ENCODE assay signal across 24 mouse cellular contexts in genomic region chr4:70743425-70743824, GRCm38 (mm10).
DNase-seq lines count a peak whose midpoint lies in the region; ATAC-seq lines count a peak whose summit lies in the region.
"Had no signal": no experiment of that assay in that cellular context is flagged by ENCODE, and none has a peak within 500 bp of the region (broad histone marks: within the 10 kb centered on the region; RNA-seq: fewer than 3 reads in every experiment).

No protein-coding gene starts in this region.

- DNase-seq in brain, adult 2 months (ENCODE audit: low read depth, low spot score) = peak; percentile 54
- DNase-seq in layer of hippocampus, adult 9-11 months = peak; percentile 73
- DNase-seq in cerebellum, postnatal 4 days (ENCODE audit: low spot score in 2 of 2) = no peak
- no peak for DNase-seq in MN1 (ENCODE audit: low spot score)
- DNase-seq: cerebellum, adult 9-10 months; gastrocnemius, adult 2 months; heart, postnatal 4 days; kidney, adult 9 months; kidney, postnatal 14 days; liver, embryonic 13.5 days; lung, adult 2 months; lung, postnatal 36 days; midbrain, embryonic 14.5 days; right cerebral cortex, postnatal 14 days; spleen, adult 18-20 months; thymus, postnatal 14 days had no signal

- H3K36me3 ChIP-seq in forebrain, embryonic 15.5 days = no peaks in the 10 kb centered on the region
- no peaks in the 10 kb centered on the region for H3K36me3 ChIP-seq in forebrain, embryonic 12.5 days (replicated peaks)
- H3K36me3 ChIP-seq in forebrain, embryonic 16.5 days (ENCODE audit: control insufficient read depth, insufficient read depth) = no peaks in the 10 kb centered on the region
- H3K36me3 ChIP-seq: heart, embryonic 10.5 days; hindbrain, embryonic 15.5 days; intestine, embryonic 15.5 days; liver, embryonic 13.5 days had no signal

- H3K27me3 ChIP-seq in forebrain, embryonic 15.5 days = no peaks in the 10 kb centered on the region
- no peaks in the 10 kb centered on the region for H3K27me3 ChIP-seq in forebrain, embryonic 12.5 days
- no peaks in the 10 kb centered on the region for H3K27me3 ChIP-seq in forebrain, embryonic 16.5 days (replicated peaks; ENCODE audit: control insufficient read depth, insufficient read depth, low read length)
- H3K27me3 ChIP-seq: intestine, embryonic 15.5 days; liver, embryonic 13.5 days; megakaryocyte, embryonic 14.5 days; Patski had no signal

- 67% methylated on average over 1 of the region's 1 CpGs for WGBS in forebrain, embryonic 15.5 days
- WGBS in forebrain, embryonic 12.5 days = 79% methylated on average over 1 of the region's 1 CpGs
- 52% methylated on average over 1 of the region's 1 CpGs for WGBS in forebrain, embryonic 16.5 days

- peaks cover 4% of the 10 kb centered on the region; the same call in 1 of the 2 replicates for H3K4me1 ChIP-seq in forebrain, embryonic 15.5 days
- H3K4me1 ChIP-seq in forebrain, embryonic 12.5 days = no peaks in the 10 kb centered on the region
- H3K4me1 ChIP-seq in forebrain, embryonic 16.5 days (replicated peaks; ENCODE audit: control insufficient read depth, insufficient read depth, low read length) = peaks cover 6% of the 10 kb centered on the region; the same call in 1 of the 2 replicates
- H3K4me1 ChIP-seq: heart, embryonic 10.5 days; hindbrain, embryonic 15.5 days; intestine, embryonic 15.5 days; liver, embryonic 13.5 days; megakaryocyte, embryonic 14.5 days had no signal

- no peak overlapping the region for H3K4me2 ChIP-seq in forebrain, embryonic 15.5 days (replicated peaks)
- H3K4me2 ChIP-seq in forebrain, embryonic 12.5 days = no peak overlapping the region
- no peak overlapping the region for H3K4me2 ChIP-seq in forebrain, embryonic 16.5 days (ENCODE audit: low read length)
- H3K4me2 ChIP-seq: hindbrain, embryonic 15.5 days; intestine, embryonic 15.5 days; liver, embryonic 13.5 days had no signal

- no peak overlapping the region for H3K4me3 ChIP-seq in forebrain, embryonic 15.5 days
- no peak overlapping the region for H3K4me3 ChIP-seq in forebrain, embryonic 12.5 days (replicated peaks)
- no peak overlapping the region for H3K4me3 ChIP-seq in forebrain, embryonic 16.5 days (replicated peaks; ENCODE audit: low read length)
- H3K4me3 ChIP-seq: gastrocnemius, adult 2 months; heart, embryonic 10.5 days; hindbrain, embryonic 15.5 days; intestine, embryonic 15.5 days; liver, embryonic 13.5 days; megakaryocyte, embryonic 14.5 days had no signal

- no peaks in the 10 kb centered on the region for H3K9me3 ChIP-seq in forebrain, embryonic 15.5 days
- no peaks in the 10 kb centered on the region for H3K9me3 ChIP-seq in forebrain, embryonic 12.5 days
- H3K9me3 ChIP-seq in forebrain, embryonic 16.5 days (ENCODE audit: control insufficient read depth, low read length) = peaks cover 3% of the 10 kb centered on the region; the same call in 1 of the 2 replicates
- H3K9me3 ChIP-seq: heart, embryonic 10.5 days; hindbrain, embryonic 15.5 days; intestine, embryonic 15.5 days; liver, embryonic 13.5 days had no signal

- H3K9ac ChIP-seq in forebrain, embryonic 15.5 days (replicated peaks) = no peak overlapping the region
- no peak overlapping the region for H3K9ac ChIP-seq in forebrain, embryonic 12.5 days
- no peak overlapping the region for H3K9ac ChIP-seq in forebrain, embryonic 16.5 days (replicated peaks; ENCODE audit: low read depth, low read length)
- H3K9ac ChIP-seq: hindbrain, embryonic 15.5 days; intestine, embryonic 15.5 days; liver, embryonic 13.5 days had no signal

- peak; percentile 94 for ATAC-seq in forebrain, embryonic 15.5 days (replicated peaks)
- no peak for ATAC-seq in forebrain, embryonic 12.5 days (ENCODE audit: low FRiP score)
- ATAC-seq in forebrain, embryonic 16.5 days = peak; percentile 94
- ATAC-seq: intestine, embryonic 15.5 days; Patski had no signal

- H3K27ac ChIP-seq in forebrain, embryonic 15.5 days (replicated peaks) = no peak overlapping the region
- no peak overlapping the region for H3K27ac ChIP-seq in forebrain, embryonic 12.5 days
- H3K27ac ChIP-seq in forebrain, embryonic 16.5 days (ENCODE audit: low read length) = no peak overlapping the region
- H3K27ac ChIP-seq: gastrocnemius, adult 2 months; heart, embryonic 10.5 days; hindbrain, embryonic 15.5 days; intestine, embryonic 15.5 days; liver, embryonic 13.5 days had no signal

Comparison
In these comparisons a context has a peak if more than half of its experiments do, and no peak if none do; other contexts are left out.
1. DNase-seq: peak in brain, adult 2 months (single experiment) and layer of hippocampus, adult 9-11 months (single experiment); none in cerebellum, postnatal 4 days (0 of 2) and MN1 (single experiment).